Mouse (Mus musculus): Measurements from ENCODE around the gene Zfp800. TPM values are rescaled to one million over a fixed set of nuclear protein-coding genes. Genes with fewer than 3 reads are reported as not detected.

The Zfp800 gene
- polyA plus RNA-seq, 1 experiment: 21.9 TPM

GRCm38 (mm10) chr6:28191935-28192334, 205.9 kb downstream of the Zfp800 start:
- Histone ChIP-seq H3K27ac (ENCODE audit: insufficient read depth, low read length) (no peak overlapping the region), H3K4me3 (ENCODE audit: insufficient read depth, low read length) (no peak overlapping the region), H3K4me1 (ENCODE audit: control insufficient read depth, insufficient read depth, low read length) (peaks cover 2% of the 10 kb centered on the region)
- no peak for TF ChIP-seq POLR2A (IDR thresholded peaks at IDR 0.05; ENCODE audit: low read depth, low read length)

Other genes with a start within 250 kb of the Zfp800 start
- 103 and 128 TPM in 2 replicates for gene Arf5, start 25.6 kb upstream of the Zfp800 start, polyA plus RNA-seq (2011; ENCODE audit: insufficient read length, low read depth, missing spikeins)
- not detected in 2 replicates for gene Fscn3, start 29.8 kb upstream of the Zfp800 start, polyA plus RNA-seq (2011; ENCODE audit: insufficient read length, low read depth, missing spikeins)
- 15.3 and 15.4 TPM in 2 replicates for gene Gcc1, start 30.4 kb upstream of the Zfp800 start, polyA plus RNA-seq (2011; ENCODE audit: insufficient read length, low read depth, missing spikeins)
- not detected in 2 replicates for gene Pax4, start 51.3 kb upstream of the Zfp800 start, polyA plus RNA-seq (2011; ENCODE audit: insufficient read length, low read depth, missing spikeins)
- 138 and 140 TPM in 2 replicates for gene Snd1, start 77.1 kb upstream of the Zfp800 start, polyA plus RNA-seq (2011; ENCODE audit: insufficient read length, low read depth, missing spikeins)

Measured in embryonic fibroblast, embryonic 13.5 days (primary cell).